Mouse (Mus musculus): ENCODE measurements around the gene Trim46. TPM values are rescaled to one million over a fixed set of nuclear protein-coding genes. Genes with fewer than 3 reads are reported as not detected.
"Not testable (repeated sequence)": the region's sequence is repeated elsewhere in the genome, so short reads cannot be mapped to it uniquely, and the experiment has no call there.

Trim46 gene
- polyA plus RNA-seq, 1 experiment from 2014 or later, result 4.9 TPM

DNA sequence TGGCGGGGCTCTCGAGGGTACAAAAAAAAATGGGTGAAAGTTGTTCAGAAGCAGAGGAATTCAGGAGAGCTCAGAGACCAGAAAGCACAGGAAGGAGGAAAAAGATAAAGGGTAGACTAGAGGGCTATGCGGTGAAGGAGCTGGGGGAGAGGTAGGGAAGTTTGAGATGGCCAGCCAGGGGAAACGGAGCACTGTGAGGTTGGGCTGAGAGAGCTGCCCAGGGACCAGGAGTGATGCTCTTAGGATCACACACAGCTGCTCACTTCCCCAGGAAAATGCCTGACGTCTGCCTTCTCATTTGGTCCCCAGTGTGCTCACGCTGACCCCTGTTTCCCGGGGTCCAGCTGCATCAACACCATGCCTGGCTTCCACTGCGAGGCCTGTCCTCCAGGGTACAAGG lies 26.6 kb downstream of the Trim46 start:
- Histone ChIP-seq H3K4me2 (replicated peaks; ENCODE audit: low read depth, low read length) (no peak overlapping the region), H3K9me3 (ENCODE audit: control insufficient read depth, low read depth, low read length) (no peaks in the 10 kb centered on the region), H3K4me3 (ENCODE audit: low read depth, low read length) (no peak overlapping the region), H3K27ac (ENCODE audit: low read length) (no peak overlapping the region), H3K36me3 (ENCODE audit: control insufficient read depth, insufficient read depth, low read length) (no peaks in the 10 kb centered on the region), H3K27me3 (ENCODE audit: control insufficient read depth, insufficient read depth, low read length) (no peaks in the 10 kb centered on the region), H3K4me1 (ENCODE audit: control insufficient read depth, insufficient read depth, low read length) (peaks cover 11% of the 10 kb centered on the region; the same call in 1 of the 2 replicates), H3K9ac (replicated peaks; ENCODE audit: low read depth, low read length) (no peak overlapping the region)
- ATAC-seq (ENCODE audit: insufficient number of reproducible peaks, insufficient read depth, low FRiP score, low read depth), result no peak
- WGBS, result 29% methylated on average over 8 of the region's 8 CpGs

DNA sequence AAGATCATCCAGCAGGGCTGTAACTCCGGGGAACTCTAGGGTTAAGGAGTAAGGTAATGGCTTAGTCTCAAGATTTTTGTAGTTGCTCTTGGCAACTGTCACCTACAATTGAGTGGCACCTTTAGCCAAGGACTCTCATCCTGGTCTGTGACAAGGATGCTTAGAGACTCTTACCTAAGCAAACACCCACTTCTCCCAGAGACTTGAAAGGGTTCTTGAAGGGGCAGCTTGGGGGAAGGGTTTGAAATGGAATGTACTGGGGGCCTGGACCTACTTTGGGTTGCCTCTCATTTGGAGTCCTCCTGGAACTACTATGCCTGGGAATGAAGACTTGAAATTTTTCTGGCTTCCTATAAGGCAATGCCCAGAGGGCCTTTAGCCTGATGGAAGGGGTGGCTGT lies 27.8 kb downstream of the Trim46 start:
- 80% methylated on average over 1 of the region's 1 CpGs for WGBS
- Histone ChIP-seq H3K4me2 (replicated peaks; ENCODE audit: low read depth, low read length) (no peak overlapping the region), H3K9me3 (ENCODE audit: control insufficient read depth, low read depth, low read length) (no peaks in the 10 kb centered on the region), H3K4me3 (ENCODE audit: low read depth, low read length) (no peak overlapping the region), H3K27ac (ENCODE audit: low read length) (no peak overlapping the region), H3K9ac (replicated peaks; ENCODE audit: low read depth, low read length) (no peak overlapping the region), H3K27me3 (ENCODE audit: control insufficient read depth, insufficient read depth, low read length) (no peaks in the 10 kb centered on the region), H3K36me3 (ENCODE audit: control insufficient read depth, insufficient read depth, low read length) (no peaks in the 10 kb centered on the region), H3K4me1 (ENCODE audit: control insufficient read depth, insufficient read depth, low read length) (peaks cover 11% of the 10 kb centered on the region; the same call in 1 of the 2 replicates)
- no peak for ATAC-seq (ENCODE audit: insufficient number of reproducible peaks, insufficient read depth, low FRiP score, low read depth)

DNA sequence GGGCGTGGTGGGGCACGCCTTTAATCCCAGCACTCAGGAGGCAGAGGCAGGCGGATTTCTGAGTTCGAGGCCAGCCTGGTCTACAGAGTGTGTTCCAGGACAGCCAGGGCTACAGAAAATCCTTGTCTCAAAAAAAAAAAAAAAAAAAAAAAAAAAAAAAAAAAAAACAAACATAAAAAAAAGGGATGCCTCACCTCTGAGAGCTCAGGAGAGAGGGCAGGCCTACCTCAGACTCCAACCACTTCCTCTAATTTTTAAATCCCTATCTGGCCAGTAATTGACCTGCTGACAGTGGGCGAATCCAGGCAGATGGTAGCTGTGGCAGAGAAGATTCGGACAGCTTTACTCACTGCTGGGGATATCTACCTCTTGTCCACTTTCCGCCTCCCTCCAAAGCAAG lies 29.7 kb downstream of the Trim46 start:
- WGBS, result 64% methylated on average over 7 of the region's 7 CpGs

DNA sequence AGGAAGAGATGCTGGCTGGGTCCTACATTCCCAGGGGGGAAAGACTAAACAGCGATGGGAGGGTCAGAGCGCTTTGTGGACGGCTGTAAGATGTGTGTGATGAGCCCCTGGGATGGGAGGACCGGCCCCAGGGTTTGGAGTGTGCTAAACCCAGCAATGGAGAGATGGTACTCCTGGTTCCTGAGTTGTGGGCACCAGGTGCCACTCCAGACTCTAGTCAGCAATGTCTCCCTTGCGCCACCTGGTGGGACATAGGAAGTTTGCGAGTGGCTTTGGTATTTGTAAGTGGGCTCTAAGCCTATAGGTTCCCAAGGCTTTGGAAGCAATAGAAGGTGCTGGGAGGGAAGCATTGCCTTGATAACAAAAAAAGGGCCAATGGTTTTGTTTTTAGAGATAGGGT lies 30.3 kb downstream of the Trim46 start:
- no peaks in the 10 kb centered on the region for H3K9me3 ChIP-seq (ENCODE audit: control insufficient read depth, low read depth, low read length)
- peak overlapping the region; percentile 53 for H3K4me3 ChIP-seq (ENCODE audit: low read depth, low read length)
- ATAC-seq (ENCODE audit: insufficient number of reproducible peaks, insufficient read depth, low FRiP score, low read depth), result peak; percentile 24; the same call in 1 of the 2 replicates
- no peak overlapping the region; the same call in 1 of the 2 replicates for H3K9ac ChIP-seq (replicated peaks; ENCODE audit: low read depth, low read length)
- peaks cover 15% of the 10 kb centered on the region for H3K4me1 ChIP-seq (ENCODE audit: control insufficient read depth, insufficient read depth, low read length)
- H3K27me3 ChIP-seq (ENCODE audit: control insufficient read depth, insufficient read depth, low read length), result no peaks in the 10 kb centered on the region
- 0% methylated on average over 6 of the region's 6 CpGs for WGBS
- H3K36me3 ChIP-seq (ENCODE audit: control insufficient read depth, insufficient read depth, low read length), result no peaks in the 10 kb centered on the region
- H3K4me2 ChIP-seq (replicated peaks; ENCODE audit: low read depth, low read length), result peak overlapping the region; percentile 70
- H3K27ac ChIP-seq (ENCODE audit: low read length), result no peak overlapping the region; the same call in 1 of the 2 replicates

More for the DNA sequence above, 29.7 kb downstream of the Trim46 start:
- peaks cover 15% of the 10 kb centered on the region for H3K4me1 ChIP-seq (ENCODE audit: control insufficient read depth, insufficient read depth, low read length)
- H3K36me3 ChIP-seq (ENCODE audit: control insufficient read depth, insufficient read depth, low read length); H3K4me3 ChIP-seq (ENCODE audit: low read depth, low read length); ATAC-seq (ENCODE audit: insufficient number of reproducible peaks, insufficient read depth, low FRiP score, low read depth); H3K9ac ChIP-seq (replicated peaks; ENCODE audit: low read depth, low read length); H3K27me3 ChIP-seq (ENCODE audit: control insufficient read depth, insufficient read depth, low read length); H3K27ac ChIP-seq (ENCODE audit: low read length); H3K9me3 ChIP-seq (ENCODE audit: control insufficient read depth, low read depth, low read length); H3K4me2 ChIP-seq (replicated peaks; ENCODE audit: low read depth, low read length): not testable (repeated sequence)

DNA sequence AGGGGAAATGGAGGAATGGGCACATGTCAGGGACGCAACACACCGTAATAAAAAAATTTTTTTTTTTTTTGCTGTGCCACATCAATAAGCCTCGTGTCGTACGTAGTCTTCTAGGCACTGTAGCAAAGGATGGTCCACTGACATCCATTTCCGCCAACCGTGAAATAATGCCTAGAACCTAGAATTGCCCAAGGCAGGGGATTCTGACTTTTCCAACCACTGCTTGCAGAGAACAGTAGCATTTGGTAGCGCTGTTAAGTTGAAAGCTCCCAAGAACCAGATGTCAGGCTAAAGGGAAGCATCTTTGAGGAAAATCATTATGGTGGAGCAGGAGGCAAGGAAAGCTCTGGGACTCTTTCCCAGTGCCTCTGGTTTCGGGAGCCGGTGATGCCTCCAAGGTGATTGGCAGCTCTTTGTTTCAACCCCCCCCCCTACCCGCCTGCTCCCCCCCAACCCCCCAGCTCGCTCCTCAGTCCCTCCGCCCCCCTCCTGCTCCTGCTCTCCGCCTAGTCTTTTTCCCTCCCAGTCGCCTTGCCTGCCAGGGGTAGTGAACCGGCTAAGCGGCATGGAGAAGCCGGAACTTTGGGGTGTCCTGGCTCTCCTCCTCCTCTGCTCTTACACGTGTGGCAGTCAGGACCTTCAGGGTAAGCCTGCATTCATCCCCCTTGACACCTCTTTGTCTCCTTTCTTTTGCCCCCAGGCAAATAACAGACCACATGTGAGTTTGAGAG lies 31.3 kb downstream of the Trim46 start, which contains the start of gene Thbs3:
TSS of gene Thbs3 (plus strand) at position 500 of the 731 bp plus-strand sequence.
- ATAC-seq (ENCODE audit: insufficient number of reproducible peaks, insufficient read depth, low FRiP score, low read depth), result no peak
- WGBS, result 2% methylated on average over 19 of the region's 19 CpGs

DNA sequence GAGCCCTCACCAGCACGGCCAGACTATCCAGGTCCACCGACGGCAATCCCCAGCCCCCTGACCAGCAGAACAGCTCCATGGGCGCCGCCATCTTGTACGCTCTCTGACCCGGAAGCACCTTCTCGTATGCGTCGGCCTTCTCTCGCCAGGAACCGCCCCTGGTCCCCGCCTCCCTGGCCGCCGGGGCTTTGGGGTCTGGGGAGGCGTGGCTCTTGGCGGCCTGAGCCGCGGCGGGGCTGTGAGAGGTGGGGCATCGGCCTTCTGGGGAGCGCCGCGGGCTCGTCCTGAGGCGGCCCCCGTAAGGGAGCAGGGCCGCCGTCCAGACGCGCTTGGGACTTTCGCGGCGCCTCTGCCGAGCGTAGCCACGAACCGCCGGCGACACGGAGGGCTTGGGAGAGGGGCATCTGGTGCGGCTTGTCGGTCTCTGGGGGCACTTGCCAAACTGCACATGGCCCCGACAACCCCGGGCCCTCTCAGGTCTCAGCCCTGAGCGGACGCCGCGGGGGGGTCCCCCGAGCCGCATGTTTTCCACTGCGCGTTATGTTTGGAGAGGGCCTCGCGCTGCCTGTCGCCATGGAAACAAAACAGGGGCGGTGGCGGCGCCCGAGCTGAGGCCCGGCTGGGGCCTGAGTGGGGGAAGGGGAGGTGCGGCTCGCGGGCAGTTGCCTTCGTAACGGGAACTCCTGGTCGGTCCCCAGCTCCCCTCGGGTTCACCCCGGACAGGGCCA lies 32.1 kb downstream of the Trim46 start:
- Histone ChIP-seq H3K9ac (replicated peaks; ENCODE audit: low read depth, low read length) (peak overlapping the region; percentile 71), H3K9me3 (ENCODE audit: control insufficient read depth, low read depth, low read length) (no peaks in the 10 kb centered on the region), H3K36me3 (ENCODE audit: control insufficient read depth, insufficient read depth, low read length) (peaks cover 15% of the 10 kb centered on the region), H3K4me2 (replicated peaks; ENCODE audit: low read depth, low read length) (peak overlapping the region; percentile 70), H3K4me3 (ENCODE audit: low read depth, low read length) (peak overlapping the region; percentile 53), H3K27ac (ENCODE audit: low read length) (peak overlapping the region; percentile 98), H3K4me1 (ENCODE audit: control insufficient read depth, insufficient read depth, low read length) (peaks cover 15% of the 10 kb centered on the region), H3K27me3 (ENCODE audit: control insufficient read depth, insufficient read depth, low read length) (no peaks in the 10 kb centered on the region)
- under 1% methylated on average over 69 of the region's 69 CpGs for WGBS
- ATAC-seq (ENCODE audit: insufficient number of reproducible peaks, insufficient read depth, low FRiP score, low read depth), result peak; percentile 92

More for the DNA sequence above, 31.3 kb downstream of the Trim46 start, which contains the start of gene Thbs3:
- Histone ChIP-seq H3K9me3 (ENCODE audit: control insufficient read depth, low read depth, low read length) (no peaks in the 10 kb centered on the region), H3K27ac (ENCODE audit: low read length) (peak within 1 kb of the TSS; percentile 98), H3K27me3 (ENCODE audit: control insufficient read depth, insufficient read depth, low read length) (no peaks in the 10 kb centered on the region), H3K9ac (replicated peaks; ENCODE audit: low read depth, low read length) (peak within 1 kb of the TSS; percentile 71), H3K4me2 (replicated peaks; ENCODE audit: low read depth, low read length) (peak within 1 kb of the TSS; percentile 70), H3K4me1 (ENCODE audit: control insufficient read depth, insufficient read depth, low read length) (peaks cover 15% of the 10 kb centered on the region), H3K4me3 (ENCODE audit: low read depth, low read length) (peak within 1 kb of the TSS; percentile 53), H3K36me3 (ENCODE audit: control insufficient read depth, insufficient read depth, low read length) (peaks cover 7% of the 10 kb centered on the region)

DNA sequence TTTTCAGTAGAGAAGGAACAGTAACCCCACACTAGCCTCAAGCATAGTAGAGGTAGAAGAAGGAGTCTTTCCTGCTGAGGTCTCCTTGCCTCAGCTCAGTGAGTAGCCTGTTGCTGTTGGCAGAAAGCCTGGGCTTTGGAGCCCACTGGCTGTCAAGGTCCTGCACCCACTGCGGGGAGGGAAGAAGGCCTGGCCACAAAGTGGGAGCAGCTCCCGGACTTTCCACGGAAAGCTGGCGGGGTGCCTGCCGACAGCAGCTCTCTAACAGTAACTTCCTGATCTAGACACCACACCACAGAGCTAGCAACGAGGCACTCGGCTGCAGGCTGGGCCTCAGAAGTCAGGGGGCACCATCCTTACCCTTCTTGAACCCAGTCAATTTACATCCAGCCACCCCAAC lies 35.4 kb downstream of the Trim46 start:
- no peaks in the 10 kb centered on the region for H3K9me3 ChIP-seq (ENCODE audit: control insufficient read depth, low read depth, low read length)
- no peak overlapping the region for H3K4me3 ChIP-seq (ENCODE audit: low read depth, low read length)
- 76% methylated on average over 7 of the region's 7 CpGs for WGBS
- no peak overlapping the region for H3K9ac ChIP-seq (replicated peaks; ENCODE audit: low read depth, low read length)
- ATAC-seq (ENCODE audit: insufficient number of reproducible peaks, insufficient read depth, low FRiP score, low read depth), result no peak
- H3K4me2 ChIP-seq (replicated peaks; ENCODE audit: low read depth, low read length), result no peak overlapping the region
- H3K36me3 ChIP-seq (ENCODE audit: control insufficient read depth, insufficient read depth, low read length), result peaks cover 31% of the 10 kb centered on the region
- H3K27ac ChIP-seq (ENCODE audit: low read length), result no peak overlapping the region
- no peaks in the 10 kb centered on the region for H3K27me3 ChIP-seq (ENCODE audit: control insufficient read depth, insufficient read depth, low read length)
- peaks cover 14% of the 10 kb centered on the region for H3K4me1 ChIP-seq (ENCODE audit: control insufficient read depth, insufficient read depth, low read length)

DNA sequence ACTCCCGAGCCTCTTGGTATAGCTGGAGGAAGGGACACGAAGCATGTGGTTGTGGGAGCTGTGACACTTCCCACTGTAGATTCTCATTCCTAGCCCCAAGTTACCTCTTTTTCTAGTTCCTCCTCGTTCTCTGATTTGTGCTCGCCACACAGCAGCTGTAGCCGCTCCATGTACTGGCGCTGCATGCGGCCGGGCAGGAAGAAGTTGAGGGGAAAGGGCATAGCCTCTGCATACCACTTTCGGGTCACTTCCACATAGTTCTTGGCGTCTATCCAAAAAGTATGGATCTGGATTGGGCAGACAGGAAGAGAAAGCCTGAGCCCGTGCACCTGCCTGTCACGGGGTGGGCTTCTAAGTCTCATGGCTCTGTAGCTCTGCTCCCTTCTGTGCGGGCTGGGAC lies 35.9 kb downstream of the Trim46 start:
- H3K27ac ChIP-seq (ENCODE audit: low read length), result no peak overlapping the region
- H3K36me3 ChIP-seq (ENCODE audit: control insufficient read depth, insufficient read depth, low read length), result peaks cover 31% of the 10 kb centered on the region
- no peak for ATAC-seq (ENCODE audit: insufficient number of reproducible peaks, insufficient read depth, low FRiP score, low read depth)
- H3K9ac ChIP-seq (replicated peaks; ENCODE audit: low read depth, low read length), result no peak overlapping the region
- H3K4me3 ChIP-seq (ENCODE audit: low read depth, low read length), result no peak overlapping the region
- 69% methylated on average over 13 of the region's 13 CpGs for WGBS
- no peaks in the 10 kb centered on the region for H3K27me3 ChIP-seq (ENCODE audit: control insufficient read depth, insufficient read depth, low read length)
- H3K4me2 ChIP-seq (replicated peaks; ENCODE audit: low read depth, low read length), result no peak overlapping the region
- H3K4me1 ChIP-seq (ENCODE audit: control insufficient read depth, insufficient read depth, low read length), result peaks cover 8% of the 10 kb centered on the region
- no peaks in the 10 kb centered on the region for H3K9me3 ChIP-seq (ENCODE audit: control insufficient read depth, low read depth, low read length)
